Mouse (Mus musculus): Measurements from ENCODE around the gene Ush1g.

Gene Ush1g

DNA sequence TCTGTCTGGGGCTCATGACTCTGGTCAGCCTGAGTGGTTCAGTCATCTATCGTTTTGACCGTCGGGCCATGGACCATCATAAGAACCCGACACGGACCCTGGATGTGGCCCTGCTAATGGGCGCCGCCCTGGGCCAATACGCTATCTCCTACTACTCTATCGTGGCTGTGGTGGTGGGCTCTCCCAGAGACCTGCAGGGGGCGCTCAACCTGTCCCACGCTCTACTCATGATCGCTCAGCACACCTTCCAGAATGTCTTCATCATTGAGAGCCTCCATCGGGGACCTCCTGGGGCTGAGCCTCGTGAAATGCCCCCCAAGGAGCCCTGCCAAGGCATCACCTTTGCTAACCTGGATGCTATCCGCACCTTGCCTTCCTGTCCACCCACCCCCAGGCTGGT lies 7.5 kb upstream of the Ush1g start:
- peak; percentile 7 for DNase-seq

- DNase-seq = no peak
Measured at GRCm38 (mm10) chr11:115326730-115327129, 4.9 kb upstream of the Ush1g start.

DNA sequence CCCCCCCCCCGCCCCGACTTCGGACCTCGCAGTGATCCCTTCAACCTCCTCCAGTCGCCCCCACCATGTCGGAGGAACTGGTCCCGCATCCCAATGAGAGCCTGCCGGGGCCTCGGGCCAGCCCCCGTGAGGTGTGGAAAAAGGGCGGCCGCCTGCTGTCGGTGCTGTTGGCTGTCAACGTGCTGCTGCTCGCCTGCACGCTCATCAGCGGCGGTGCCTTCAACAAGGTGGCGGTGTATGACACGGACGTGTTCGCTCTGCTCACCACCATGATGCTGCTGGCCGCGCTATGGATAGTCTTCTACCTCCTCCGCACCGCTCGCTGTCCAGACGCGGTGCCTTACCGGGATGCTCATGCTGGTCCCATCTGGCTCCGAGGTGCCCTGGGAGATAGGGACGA lies 1.5 kb upstream of the Ush1g start:
- no peak for DNase-seq

DNA sequence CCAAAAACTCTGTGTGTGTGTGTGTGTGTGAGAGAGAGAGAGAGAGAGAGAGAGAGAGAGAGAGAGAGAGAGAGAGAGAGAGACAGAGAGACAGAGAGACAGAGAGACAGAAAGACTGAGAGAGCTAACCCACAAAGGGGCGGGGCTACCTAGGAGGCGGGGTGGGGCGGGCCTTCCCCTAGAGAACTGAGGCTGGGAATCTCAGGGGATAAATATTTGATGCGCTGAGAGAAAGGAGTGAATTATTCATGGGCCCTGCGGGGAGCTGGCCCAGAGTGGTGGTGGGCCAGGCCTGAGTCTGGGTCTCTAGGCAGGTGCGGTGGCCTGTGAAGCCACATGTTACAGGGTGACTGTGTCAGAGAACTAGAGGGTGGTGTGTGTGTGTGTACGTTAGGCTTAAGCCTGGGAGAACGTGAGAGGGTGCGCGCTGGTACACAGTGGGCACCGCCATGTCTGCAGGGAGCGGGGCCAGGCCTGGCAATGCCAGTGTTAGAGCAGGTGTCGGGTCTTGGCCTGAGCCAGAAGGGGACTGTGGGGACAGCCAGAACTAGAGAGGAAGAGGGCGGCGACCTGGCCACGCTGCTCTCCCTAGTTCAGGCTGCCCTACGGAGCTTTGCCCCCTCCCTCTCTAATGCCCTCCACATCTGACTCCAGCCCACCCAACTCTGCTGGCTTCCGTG lies 2.0 kb downstream of the Ush1g start:
- DNase-seq = no peak

DNA sequence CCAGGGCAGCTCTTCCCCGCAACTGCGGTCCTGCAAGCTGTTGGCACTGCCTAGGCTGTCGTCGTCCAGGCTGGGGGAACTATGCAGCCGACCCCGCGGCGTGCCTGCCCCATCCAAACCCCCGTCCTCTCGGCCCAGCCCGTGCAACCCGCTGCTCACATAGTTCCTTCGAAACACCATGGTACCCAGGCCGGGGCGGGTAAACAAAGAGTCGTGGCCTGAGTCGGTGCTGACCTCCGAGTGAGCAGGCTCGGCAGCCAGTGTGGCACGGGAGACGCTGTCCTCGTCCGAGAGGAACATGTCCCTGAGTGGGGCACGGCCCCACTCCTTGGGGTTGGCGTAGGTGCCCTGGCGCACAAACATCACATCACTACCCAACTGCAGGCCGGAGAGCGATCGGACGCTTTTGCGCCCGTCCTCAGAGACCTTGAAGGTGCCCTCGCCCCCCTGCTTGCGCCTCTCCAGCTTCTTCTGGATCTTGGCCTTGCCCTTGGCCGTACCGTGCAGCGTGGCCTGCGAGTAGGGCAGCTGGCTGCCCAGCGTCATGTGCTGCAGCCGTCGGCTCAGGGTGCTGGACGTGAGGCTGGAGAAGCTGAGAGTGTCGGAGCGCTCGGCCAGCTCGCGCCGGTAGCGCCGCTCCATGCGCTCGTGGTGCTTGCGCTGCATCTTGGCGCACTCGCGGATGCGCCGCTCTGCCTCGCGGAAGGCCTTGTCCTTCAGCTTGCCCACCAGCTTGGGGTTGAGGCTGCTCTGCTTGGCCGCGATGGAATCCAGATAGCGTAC lies 3.4 kb downstream of the Ush1g start:
- no peak for DNase-seq

DNA sequence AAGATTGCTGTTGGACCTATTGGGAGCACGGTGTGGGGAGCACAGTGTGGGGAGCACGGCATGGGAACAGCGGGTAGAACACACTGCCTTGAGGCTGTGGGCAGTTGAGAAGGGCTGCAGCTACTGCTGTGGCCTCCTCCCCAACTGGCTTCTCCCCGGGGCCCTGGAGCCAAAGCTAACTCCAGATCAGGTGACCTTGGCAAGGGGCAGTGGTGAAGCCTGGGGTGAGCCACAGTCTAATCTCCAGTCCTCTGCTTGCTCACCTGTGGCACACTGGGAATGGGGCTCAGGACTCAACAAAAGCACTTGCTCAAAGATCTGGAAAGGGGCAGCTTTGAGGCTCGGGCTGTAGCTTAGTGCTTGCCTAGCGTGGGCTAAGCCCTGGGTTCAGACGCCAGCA lies 4.6 kb downstream of the Ush1g start:
- no peak for DNase-seq

- no peak for DNase-seq
Measured at GRCm38 (mm10) chr11:115314249-115314648, 7.6 kb downstream of the Ush1g start.

DNA sequence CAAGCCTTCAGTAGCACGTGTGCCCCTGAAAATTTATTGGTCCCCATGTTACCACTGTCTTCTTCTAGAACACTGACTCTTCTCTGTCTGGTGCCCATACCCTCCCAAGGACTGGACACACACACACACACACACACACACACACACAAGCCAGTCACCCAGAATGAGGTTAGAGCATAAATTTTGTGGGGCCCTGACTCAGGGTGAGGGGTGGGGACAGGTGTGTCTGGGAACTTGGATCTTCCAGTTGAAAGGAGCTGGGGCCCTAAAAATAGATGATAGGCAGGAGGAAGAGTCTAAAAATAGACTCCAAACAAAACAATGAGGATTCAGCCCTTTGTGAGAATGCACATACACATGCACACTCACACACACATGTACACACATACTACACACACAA lies 13.1 kb downstream of the Ush1g start:
- no peak for DNase-seq

GRCm38 (mm10) chr11:115306863-115307262 lies 15.0 kb downstream of the Ush1g start, which contains the start of gene Otop2:
Gene Otop2, plus strand, starts transcription at chr11:115307163.
- no peak for DNase-seq

GRCm38 (mm10) chr11:115303167-115303566 lies 18.7 kb downstream of the Ush1g start:
- no peak for DNase-seq

DNA sequence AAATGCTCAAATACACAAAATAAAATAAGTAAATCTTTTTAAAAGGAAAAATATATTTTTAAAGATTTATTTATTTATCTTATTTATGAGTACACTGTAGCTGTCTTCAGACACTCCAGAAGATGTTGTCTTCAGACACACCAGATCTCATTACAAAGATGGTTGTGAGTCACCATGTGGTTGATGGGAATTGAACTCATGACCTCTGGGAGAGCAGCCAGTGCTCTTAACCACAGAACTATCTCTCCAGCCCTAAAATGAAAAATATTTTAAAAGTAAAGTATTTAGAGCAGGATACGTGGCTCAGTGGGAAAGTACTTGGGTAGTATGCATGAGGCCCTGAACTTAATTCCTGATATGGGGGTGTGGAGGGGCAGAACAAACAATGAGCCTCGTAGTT lies 20.5 kb downstream of the Ush1g start:
- DNase-seq = no peak

GRCm38 (mm10) chr11:115300745-115301144 lies 21.1 kb downstream of the Ush1g start:
- DNase-seq = no peak

DNA sequence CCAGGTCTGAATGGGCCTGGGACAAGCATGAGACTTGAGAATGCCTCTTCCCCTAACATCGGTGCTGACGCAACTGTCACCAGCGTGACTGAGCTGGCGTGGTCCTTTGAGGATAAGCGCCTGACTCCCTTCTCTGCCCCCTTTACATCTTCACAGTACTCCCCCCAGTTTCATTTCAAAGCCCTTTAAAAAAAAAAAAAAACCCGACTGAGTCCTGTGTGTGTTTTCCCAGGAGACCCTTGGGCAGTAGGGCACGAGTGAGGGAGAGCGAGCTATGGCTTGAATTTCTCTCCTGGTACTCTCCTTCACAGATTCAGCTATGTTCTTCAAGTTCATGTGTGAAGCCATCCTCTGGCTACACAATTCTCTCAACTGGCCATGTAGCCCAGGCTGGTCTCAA lies 23.7 kb downstream of the Ush1g start:
- DNase-seq = no peak

- DNase-seq = peak; percentile 60
Measured at GRCm38 (mm10) chr11:115297214-115297826, 24.5 kb downstream of the Ush1g start, which contains the start of gene Fads6. Gene Fads6, minus strand, starts transcription at chr11:115297663.

GRCm38 (mm10) chr11:115296471-115297210 lies 25.2 kb downstream of the Ush1g start:
- DNase-seq = peak; percentile 50

GRCm38 (mm10) chr11:115295939-115296338 lies 25.9 kb downstream of the Ush1g start:
- DNase-seq = no peak

GRCm38 (mm10) chr11:115292631-115293375 lies 29.0 kb downstream of the Ush1g start:
- no peak for DNase-seq

DNA sequence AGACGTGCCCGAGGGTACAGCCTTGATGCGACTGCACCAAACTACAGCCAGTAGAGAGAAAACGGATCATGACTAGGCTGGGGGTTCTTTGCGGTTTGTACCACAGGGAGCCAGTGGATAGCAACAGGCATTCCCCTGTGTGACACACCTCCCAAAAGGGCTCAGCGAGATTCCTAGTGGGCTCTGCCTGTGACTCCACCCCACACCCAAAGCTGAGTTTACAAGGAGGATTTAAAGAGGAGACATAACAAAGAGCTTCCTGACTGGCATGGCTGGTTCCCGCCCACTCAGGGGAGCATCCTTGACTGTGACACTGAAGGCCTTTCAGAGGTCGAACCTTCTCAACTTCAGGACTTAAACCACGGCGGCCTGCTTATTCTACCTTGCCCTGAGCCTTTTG lies 30.3 kb downstream of the Ush1g start:
- DNase-seq = no peak

- DNase-seq = peak; percentile 84
Measured at GRCm38 (mm10) chr11:115290919-115291318, 30.9 kb downstream of the Ush1g start.

GRCm38 (mm10) chr11:115290314-115290713 lies 31.5 kb downstream of the Ush1g start:
- no peak for DNase-seq

GRCm38 (mm10) chr11:115289885-115290284 lies 32.0 kb downstream of the Ush1g start:
- no peak for DNase-seq

- DNase-seq = no peak
Measured at GRCm38 (mm10) chr11:115288305-115288704, 33.5 kb downstream of the Ush1g start.

Data from lung, postnatal 36 days (tissue).